Mouse (Mus musculus): ENCODE measurements around the gene Gpr146. TPM values are rescaled to one million over a fixed set of nuclear protein-coding genes. Genes with fewer than 3 reads are reported as not detected.
A peak's percentile ranks its signal among the peaks of the same experiment; 100 is the strongest.
"Not testable (repeated sequence)": the region's sequence is repeated elsewhere in the genome, so short reads cannot be mapped to it uniquely, and the experiment has no call there.

Gpr146 gene
- total and polyA plus RNA-seq, 2 experiments = 36.5 to 70.7 TPM

DNA sequence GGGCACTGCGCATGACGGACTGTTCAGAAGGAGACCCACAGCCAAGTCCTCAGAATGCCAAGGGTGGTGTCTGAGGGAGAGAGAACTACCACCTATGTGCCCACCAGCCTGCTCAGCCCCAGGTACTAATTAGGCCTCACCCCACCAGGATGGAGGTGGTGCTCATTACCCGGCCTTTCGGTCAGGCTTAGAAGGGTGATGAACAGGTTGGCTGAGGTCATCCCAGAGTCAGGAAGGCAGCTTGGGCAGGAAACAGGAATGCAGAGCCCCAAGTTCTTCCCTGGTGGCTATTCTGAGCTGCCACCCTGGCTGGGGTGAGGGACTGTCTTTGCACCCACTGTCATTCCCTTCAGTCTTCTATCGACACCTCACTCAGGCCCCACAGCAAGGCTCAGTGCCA, 8.6 kb downstream of the Gpr146 start:
- peaks cover 67% of the 10 kb centered on the region for H3K4me1 ChIP-seq (ENCODE audit: control insufficient read depth, insufficient read depth, low read length)

GRCm38 (mm10) chr5:139387329-139388194, 10.1 kb downstream of the Gpr146 start:
- no peak for TF ChIP-seq POLR2A (IDR thresholded peaks at IDR 0.05; ENCODE audit: extremely low read depth, insufficient read depth, low read length)
- no peak for TF ChIP-seq CTCF (IDR thresholded peaks at IDR 0.05; ENCODE audit: low read depth, low read length)
- 70% methylated on average over 10 of the region's 10 CpGs for WGBS
- Histone ChIP-seq H3K4me3 (ENCODE audit: insufficient read depth, low read depth, low read length) (no peak overlapping the region), H3K4me1 (ENCODE audit: control insufficient read depth, insufficient read depth, low read length) (peaks cover 67% of the 10 kb centered on the region), H3K36me3 (ENCODE audit: control insufficient read depth, insufficient read depth, low read length) (peaks cover 3% of the 10 kb centered on the region; the same call in 1 of the 2 replicates), H3K27me3 (ENCODE audit: control insufficient read depth, insufficient read depth, low read length) (no peaks in the 10 kb centered on the region), H3K9ac (ENCODE audit: low read depth, low read length) (peak overlapping the region; percentile 11), H3K79me2 (ENCODE audit: control insufficient read depth, insufficient read depth, low read length) (peaks cover 51% of the 10 kb centered on the region), H3K27ac (replicated peaks; ENCODE audit: insufficient read depth, low read depth, low read length) (peak overlapping the region; percentile 52)
- DNase-seq (ENCODE audit: extremely low read depth, low read depth, low spot score) = no peak

More for the DNA sequence above, 8.6 kb downstream of the Gpr146 start:
- WGBS = 75% methylated on average over 5 of the region's 5 CpGs
- TF ChIP-seq POLR2A (IDR thresholded peaks at IDR 0.05; ENCODE audit: extremely low read depth, insufficient read depth, low read length) (no peak), CTCF (IDR thresholded peaks at IDR 0.05; ENCODE audit: low read depth, low read length) (no peak)
- DNase-seq (ENCODE audit: extremely low read depth, low read depth, low spot score) = no peak
- Histone ChIP-seq H3K27ac (replicated peaks; ENCODE audit: insufficient read depth, low read depth, low read length) (peak overlapping the region; percentile 50), H3K79me2 (ENCODE audit: control insufficient read depth, insufficient read depth, low read length) (peaks cover 42% of the 10 kb centered on the region; the same call in 1 of the 2 replicates), H3K27me3 (ENCODE audit: control insufficient read depth, insufficient read depth, low read length) (no peaks in the 10 kb centered on the region), H3K4me3 (ENCODE audit: insufficient read depth, low read depth, low read length) (no peak overlapping the region), H3K36me3 (ENCODE audit: control insufficient read depth, insufficient read depth, low read length) (no peaks in the 10 kb centered on the region), H3K9ac (ENCODE audit: low read depth, low read length) (peak overlapping the region; percentile 17; the same call in 1 of the 2 replicates)

DNA sequence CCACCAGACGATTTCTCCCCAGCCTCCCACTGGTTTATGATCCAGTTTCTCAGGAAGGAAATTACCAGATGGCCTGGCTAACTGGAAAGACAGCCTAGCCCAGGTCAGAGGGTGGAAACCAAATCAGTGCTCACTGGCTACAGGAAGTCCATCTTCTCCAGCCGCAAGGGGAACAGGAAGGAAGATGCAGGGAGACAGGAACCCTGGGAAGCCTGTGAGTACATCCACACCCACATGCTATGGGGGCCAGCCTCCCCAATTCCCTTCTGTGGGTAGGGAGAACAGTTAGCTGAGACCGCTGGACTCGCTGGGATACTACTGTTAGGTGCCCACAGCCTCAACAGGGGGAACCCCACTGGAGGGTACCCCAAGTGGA, 10.7 kb downstream of the Gpr146 start:
- Histone ChIP-seq H3K4me3 (ENCODE audit: insufficient read depth, low read depth, low read length) (no peak overlapping the region), H3K27ac (replicated peaks; ENCODE audit: insufficient read depth, low read depth, low read length) (peak overlapping the region; percentile 65), H3K9ac (ENCODE audit: low read depth, low read length) (peak overlapping the region; percentile 19), H3K27me3 (ENCODE audit: control insufficient read depth, insufficient read depth, low read length) (no peaks in the 10 kb centered on the region), H3K36me3 (ENCODE audit: control insufficient read depth, insufficient read depth, low read length) (peaks cover 3% of the 10 kb centered on the region; the same call in 1 of the 2 replicates), H3K79me2 (ENCODE audit: control insufficient read depth, insufficient read depth, low read length) (peaks cover 49% of the 10 kb centered on the region), H3K4me1 (ENCODE audit: control insufficient read depth, insufficient read depth, low read length) (peaks cover 63% of the 10 kb centered on the region)
- no peak for DNase-seq (ENCODE audit: extremely low read depth, low read depth, low spot score)
- TF ChIP-seq POLR2A (IDR thresholded peaks at IDR 0.05; ENCODE audit: extremely low read depth, insufficient read depth, low read length) = no peak
- TF ChIP-seq CTCF (IDR thresholded peaks at IDR 0.05; ENCODE audit: low read depth, low read length) = no peak
- WGBS = 80% methylated on average over 4 of the region's 4 CpGs

DNA sequence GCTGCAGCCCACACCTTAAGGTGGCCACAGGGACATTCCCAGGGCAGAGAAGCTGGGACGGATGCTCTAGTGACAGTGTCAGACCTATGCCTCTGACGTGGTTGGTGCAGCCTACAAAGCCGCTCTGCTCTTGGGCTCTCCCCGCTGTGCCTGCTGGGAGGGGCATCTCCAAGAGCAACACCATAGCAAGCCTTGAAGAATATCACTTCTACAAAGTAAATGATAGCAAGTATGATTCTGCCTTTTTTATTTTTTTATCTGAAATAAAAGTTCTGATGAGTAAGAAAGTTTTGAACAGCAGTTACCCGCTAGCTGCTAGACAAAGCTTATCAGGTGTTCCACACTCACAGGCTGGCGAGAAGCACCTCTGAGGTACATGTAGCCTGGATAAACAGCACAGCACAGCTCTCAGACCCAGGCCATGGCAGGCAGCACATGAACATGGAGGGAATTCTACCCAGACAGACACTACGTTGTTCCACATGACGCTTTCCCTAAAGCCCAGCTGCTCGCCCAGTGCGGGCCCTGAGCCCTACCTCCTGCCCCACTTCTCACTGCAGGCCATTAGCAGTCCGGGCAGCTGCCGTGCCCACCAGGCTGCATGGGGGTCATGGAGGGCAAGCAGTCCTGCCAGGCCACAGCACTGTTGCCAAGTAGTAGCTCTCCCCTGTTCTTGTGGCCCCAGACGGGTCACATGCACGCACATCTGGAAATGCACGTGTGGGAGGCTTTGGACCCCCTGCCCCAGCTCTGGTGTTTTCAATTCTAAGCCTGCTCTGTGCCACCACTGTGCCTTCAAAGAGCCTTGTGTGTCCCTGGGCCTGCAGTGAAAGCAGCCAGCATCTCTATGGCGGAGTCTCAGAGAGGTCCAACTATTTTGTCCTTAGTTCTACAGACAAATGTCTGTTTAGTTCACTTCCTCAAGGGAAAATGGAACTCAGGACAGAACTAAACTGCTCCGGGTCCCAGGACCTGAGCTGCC, 11.5 kb downstream of the Gpr146 start:
- peak overlapping the region; percentile 65 for H3K27ac ChIP-seq (replicated peaks; ENCODE audit: insufficient read depth, low read depth, low read length)
- no peaks in the 10 kb centered on the region for H3K27me3 ChIP-seq (ENCODE audit: control insufficient read depth, insufficient read depth, low read length)
- H3K79me2 ChIP-seq (ENCODE audit: control insufficient read depth, insufficient read depth, low read length) = peaks cover 43% of the 10 kb centered on the region
- TF ChIP-seq POLR2A (IDR thresholded peaks at IDR 0.05; ENCODE audit: extremely low read depth, insufficient read depth, low read length) (no peak), CTCF (IDR thresholded peaks at IDR 0.05; ENCODE audit: low read depth, low read length) (no peak)
- no peak for DNase-seq (ENCODE audit: extremely low read depth, low read depth, low spot score)
- peaks cover 55% of the 10 kb centered on the region for H3K4me1 ChIP-seq (ENCODE audit: control insufficient read depth, insufficient read depth, low read length)
- peak overlapping the region; percentile 19 for H3K9ac ChIP-seq (ENCODE audit: low read depth, low read length)
- no peak overlapping the region for H3K4me3 ChIP-seq (ENCODE audit: insufficient read depth, low read depth, low read length)
- peaks cover 3% of the 10 kb centered on the region; the same call in 1 of the 2 replicates for H3K36me3 ChIP-seq (ENCODE audit: control insufficient read depth, insufficient read depth, low read length)
- WGBS = 46% methylated on average over 17 of the region's 17 CpGs

DNA sequence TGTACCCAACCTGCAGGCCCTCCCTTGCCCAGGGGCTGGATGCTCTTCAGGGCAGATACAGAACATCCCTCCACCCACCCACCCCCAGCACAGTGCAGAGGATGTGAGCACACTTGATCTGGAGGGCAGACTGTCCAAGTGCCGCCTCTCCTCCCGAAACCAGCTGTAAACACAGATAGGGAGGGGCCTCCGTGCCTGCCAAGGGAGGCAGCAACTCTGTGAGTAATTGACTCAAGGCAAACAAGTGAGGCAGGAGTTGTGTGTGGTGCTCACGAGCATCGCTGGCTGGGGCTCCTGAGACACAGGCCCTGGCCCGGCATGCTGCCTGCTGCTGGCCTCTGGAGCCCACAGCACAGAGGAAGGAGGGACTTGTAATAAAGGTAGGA, 12.2 kb downstream of the Gpr146 start:
- Histone ChIP-seq H3K4me3 (ENCODE audit: insufficient read depth, low read depth, low read length) (no peak overlapping the region), H3K4me1 (ENCODE audit: control insufficient read depth, insufficient read depth, low read length) (peaks cover 53% of the 10 kb centered on the region), H3K27ac (replicated peaks; ENCODE audit: insufficient read depth, low read depth, low read length) (peak overlapping the region; percentile 57), H3K79me2 (ENCODE audit: control insufficient read depth, insufficient read depth, low read length) (peaks cover 43% of the 10 kb centered on the region), H3K27me3 (ENCODE audit: control insufficient read depth, insufficient read depth, low read length) (no peaks in the 10 kb centered on the region), H3K9ac (ENCODE audit: low read depth, low read length) (peak overlapping the region; percentile 8; the same call in 1 of the 2 replicates), H3K36me3 (ENCODE audit: control insufficient read depth, insufficient read depth, low read length) (peaks cover 3% of the 10 kb centered on the region; the same call in 1 of the 2 replicates)
- 2% methylated on average over 6 of the region's 6 CpGs for WGBS
- TF ChIP-seq POLR2A (IDR thresholded peaks at IDR 0.05; ENCODE audit: extremely low read depth, insufficient read depth, low read length) (no peak), CTCF (IDR thresholded peaks at IDR 0.05; ENCODE audit: low read depth, low read length) (peak; percentile 26; the same call in 1 of the 2 replicates)
- peak; percentile 86 for DNase-seq (ENCODE audit: extremely low read depth, low read depth, low spot score)

DNA sequence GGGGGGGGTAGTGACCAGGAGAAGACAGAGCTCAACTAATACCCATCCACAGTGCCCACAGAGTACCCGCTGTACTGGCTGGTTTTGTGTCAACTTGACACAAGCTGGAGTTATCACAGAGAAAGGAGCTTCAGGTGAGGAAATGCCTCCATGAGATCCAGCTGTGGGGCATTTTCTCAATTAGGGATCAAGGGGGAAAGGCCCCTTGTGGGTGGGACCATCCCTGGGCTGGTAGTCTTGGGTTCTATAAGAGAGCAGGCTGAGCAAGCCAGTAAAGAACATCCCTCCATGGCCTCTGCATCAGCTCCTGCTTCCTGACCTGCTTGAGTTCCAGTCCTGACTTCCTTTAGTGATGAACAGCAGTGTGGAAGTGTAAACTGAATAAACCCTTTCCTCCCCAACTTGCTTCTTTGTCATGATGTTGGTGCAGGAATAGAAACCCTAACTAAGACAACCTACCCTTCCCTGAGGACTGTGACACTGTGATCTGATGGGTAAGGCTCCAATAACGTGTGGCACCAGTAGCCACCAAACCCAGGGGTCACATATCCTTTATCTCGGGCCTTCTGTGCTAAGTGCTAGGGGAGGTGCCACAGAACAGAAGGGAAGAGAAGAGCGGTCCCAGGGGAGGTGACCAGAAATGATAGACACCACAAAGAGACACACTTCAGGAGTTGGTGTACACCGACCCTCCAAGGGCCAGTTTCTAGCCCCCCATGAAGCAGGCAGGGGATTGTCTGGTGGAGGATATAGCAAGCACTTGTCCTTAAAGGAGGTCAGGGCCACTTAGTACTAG, 13.0 kb downstream of the Gpr146 start:
- peaks cover 36% of the 10 kb centered on the region for H3K79me2 ChIP-seq (ENCODE audit: control insufficient read depth, insufficient read depth, low read length)
- H3K27ac ChIP-seq (replicated peaks; ENCODE audit: insufficient read depth, low read depth, low read length) = peak overlapping the region; percentile 0; the same call in 1 of the 2 replicates
- 74% methylated on average over 5 of the region's 5 CpGs for WGBS
- not testable (repeated sequence) for H3K36me3 ChIP-seq (ENCODE audit: control insufficient read depth, insufficient read depth, low read length); H3K27me3 ChIP-seq (ENCODE audit: control insufficient read depth, insufficient read depth, low read length); DNase-seq (ENCODE audit: extremely low read depth, low read depth, low spot score); H3K4me3 ChIP-seq (ENCODE audit: insufficient read depth, low read depth, low read length)
- H3K4me1 ChIP-seq (ENCODE audit: control insufficient read depth, insufficient read depth, low read length) = peaks cover 45% of the 10 kb centered on the region
- peak overlapping the region; percentile 17; the same call in 1 of the 2 replicates for H3K9ac ChIP-seq (ENCODE audit: low read depth, low read length)
